Mouse (Mus musculus): ENCODE measurements around the gene Milr1. TPM values are rescaled to one million over a fixed set of nuclear protein-coding genes. Genes with fewer than 3 reads are reported as not detected.
"Not testable (repeated sequence)": the region's sequence is repeated elsewhere in the genome, so short reads cannot be mapped to it uniquely, and the experiment has no call there.

Gene Milr1
- polyA plus RNA-seq, 1 experiment from 2014 or later = 1.4 TPM

- ATAC-seq (ENCODE audit: low read depth) (no peak), DNase-seq (ENCODE audit: low spot score) (no peak)
- Histone ChIP-seq H3K27ac (replicated peaks; ENCODE audit: low read depth, low read length) (no peak overlapping the region), H3K9me3 (ENCODE audit: control insufficient read depth, low read length) (no peaks in the 10 kb centered on the region), H3K36me3 (ENCODE audit: control insufficient read depth, insufficient read depth, low read length) (peaks cover 70% of the 10 kb centered on the region), H3K4me3 (ENCODE audit: low read depth, low read length) (no peak overlapping the region), H3K4me1 (ENCODE audit: control insufficient read depth, insufficient read depth, low read length) (no peaks in the 10 kb centered on the region), H3K27me3 (replicated peaks; ENCODE audit: control insufficient read depth, insufficient read depth, low read length) (no peaks in the 10 kb centered on the region), H3K9ac (ENCODE audit: low read depth, low read length) (no peak overlapping the region), H3K4me2 (ENCODE audit: low read depth, low read length) (no peak overlapping the region)
- 93% methylated on average over 4 of the region's 4 CpGs for WGBS
These were observed 25.9 kb downstream of the Milr1 start for GRCm38 (mm10) chr11:106776960-106777359.

DNA sequence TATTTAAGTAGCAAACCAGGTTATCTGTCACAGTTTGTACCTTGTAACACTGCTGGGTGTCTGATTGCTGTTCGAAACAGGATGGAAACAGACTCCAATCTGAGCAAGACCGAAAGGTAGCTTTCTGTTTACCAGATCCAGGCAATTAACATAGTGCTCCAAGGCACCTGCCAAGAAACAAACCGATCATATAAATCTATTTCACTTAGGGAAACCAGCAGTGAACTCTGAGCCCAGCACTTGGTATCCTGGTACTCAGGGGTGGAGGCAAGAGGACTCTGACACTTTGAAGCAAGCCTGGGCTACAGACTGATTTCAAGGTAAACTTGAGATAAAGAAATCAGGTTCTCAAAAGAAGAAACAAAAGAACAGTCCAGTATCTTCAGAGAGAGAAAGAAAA lies 26.4 kb downstream of the Milr1 start:
- Histone ChIP-seq H3K27ac (replicated peaks; ENCODE audit: low read depth, low read length) (no peak overlapping the region), H3K4me1 (ENCODE audit: control insufficient read depth, insufficient read depth, low read length) (no peaks in the 10 kb centered on the region), H3K9me3 (ENCODE audit: control insufficient read depth, low read length) (no peaks in the 10 kb centered on the region), H3K4me2 (ENCODE audit: low read depth, low read length) (no peak overlapping the region), H3K27me3 (replicated peaks; ENCODE audit: control insufficient read depth, insufficient read depth, low read length) (no peaks in the 10 kb centered on the region), H3K4me3 (ENCODE audit: low read depth, low read length) (no peak overlapping the region), H3K36me3 (ENCODE audit: control insufficient read depth, insufficient read depth, low read length) (peaks cover 70% of the 10 kb centered on the region), H3K9ac (ENCODE audit: low read depth, low read length) (no peak overlapping the region)
- 92% methylated on average over 3 of the region's 3 CpGs for WGBS
- DNase-seq (ENCODE audit: low spot score) (no peak), ATAC-seq (ENCODE audit: low read depth) (no peak)

DNA sequence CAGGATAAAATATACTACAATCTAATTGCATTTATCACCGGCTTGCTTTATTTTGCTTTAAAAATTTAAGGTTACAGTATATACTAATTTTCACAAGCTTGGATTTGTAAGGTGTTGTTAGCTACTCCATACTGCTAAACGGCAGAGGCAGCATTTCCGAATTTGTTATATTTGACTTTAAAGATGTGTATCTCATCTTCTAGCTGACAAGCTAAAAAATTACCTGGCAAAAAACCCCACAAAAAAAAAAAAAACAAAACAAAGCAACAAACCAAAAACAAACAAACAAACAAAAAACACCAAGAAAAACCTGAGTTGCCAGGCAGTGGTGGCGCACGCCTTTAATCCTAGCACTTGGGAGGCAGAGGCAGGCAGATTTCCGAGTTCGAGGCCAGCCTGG lies 27.1 kb downstream of the Milr1 start:
- Histone ChIP-seq H3K36me3 (ENCODE audit: control insufficient read depth, insufficient read depth, low read length) (peaks cover 70% of the 10 kb centered on the region), H3K9me3 (ENCODE audit: control insufficient read depth, low read length) (no peaks in the 10 kb centered on the region), H3K4me3 (ENCODE audit: low read depth, low read length) (peak overlapping the region; percentile 87), H3K27me3 (replicated peaks; ENCODE audit: control insufficient read depth, insufficient read depth, low read length) (no peaks in the 10 kb centered on the region), H3K9ac (ENCODE audit: low read depth, low read length) (no peak overlapping the region), H3K4me1 (ENCODE audit: control insufficient read depth, insufficient read depth, low read length) (no peaks in the 10 kb centered on the region), H3K27ac (replicated peaks; ENCODE audit: low read depth, low read length) (no peak overlapping the region), H3K4me2 (ENCODE audit: low read depth, low read length) (peak overlapping the region; percentile 57)
- 90% methylated on average over 7 of the region's 7 CpGs for WGBS
- DNase-seq (ENCODE audit: low spot score) = no peak
- ATAC-seq (ENCODE audit: low read depth) = no peak

GRCm38 (mm10) chr11:106778589-106779387 lies 27.8 kb downstream of the Milr1 start:
- no peak for DNase-seq (ENCODE audit: low spot score)
- peak overlapping the region; percentile 99 for H3K27ac ChIP-seq (replicated peaks; ENCODE audit: low read depth, low read length)
- peak overlapping the region; percentile 57 for H3K4me2 ChIP-seq (ENCODE audit: low read depth, low read length)
- peak overlapping the region; percentile 87 for H3K4me3 ChIP-seq (ENCODE audit: low read depth, low read length)
- H3K9ac ChIP-seq (ENCODE audit: low read depth, low read length) = peak overlapping the region; percentile 90
- ATAC-seq (ENCODE audit: low read depth) = peak; percentile 80
- H3K9me3 ChIP-seq (ENCODE audit: control insufficient read depth, low read length) = no peaks in the 10 kb centered on the region
- no peaks in the 10 kb centered on the region for H3K4me1 ChIP-seq (ENCODE audit: control insufficient read depth, insufficient read depth, low read length)
- 1% methylated on average over 35 of the region's 39 CpGs for WGBS
- peaks cover 70% of the 10 kb centered on the region for H3K36me3 ChIP-seq (ENCODE audit: control insufficient read depth, insufficient read depth, low read length)
- no peaks in the 10 kb centered on the region for H3K27me3 ChIP-seq (replicated peaks; ENCODE audit: control insufficient read depth, insufficient read depth, low read length)

DNA sequence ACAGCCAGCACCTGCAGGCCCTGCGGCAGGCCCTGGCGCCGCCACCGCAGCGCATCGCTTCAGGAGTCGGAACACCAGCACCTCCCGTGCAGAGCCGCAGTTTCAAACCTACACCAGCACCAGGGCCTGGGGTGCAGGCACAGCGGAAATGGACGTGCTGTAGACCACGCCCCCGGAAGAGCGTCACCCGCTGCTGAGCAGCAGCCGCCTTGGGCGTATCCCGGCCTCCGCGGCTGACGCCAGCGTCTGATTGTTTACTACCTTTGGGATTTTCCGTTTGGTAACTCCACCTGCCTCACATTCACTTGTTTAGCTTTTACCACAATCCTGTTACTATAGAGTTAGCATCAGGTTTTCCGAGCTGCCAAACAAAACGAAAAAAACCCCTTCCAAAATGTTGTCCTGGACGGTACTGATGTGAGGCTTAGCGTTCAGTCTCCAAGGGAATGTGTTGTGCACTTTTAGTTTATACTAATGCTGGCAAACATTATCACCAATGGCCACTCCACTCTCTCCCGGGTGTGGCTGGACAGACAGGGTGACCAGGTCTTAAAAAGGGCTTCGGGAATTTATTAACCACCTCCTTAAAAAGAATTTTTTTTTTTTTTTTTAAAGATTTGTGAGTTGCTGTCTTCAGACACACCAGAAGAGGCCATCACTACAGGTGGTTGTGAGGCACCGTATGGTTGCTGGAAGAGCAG lies 28.5 kb downstream of the Milr1 start, which contains the start of gene Polg2:
Polg2 (minus strand) TSS at position 150 of the 701 bp plus-strand sequence.
- Histone ChIP-seq H3K9ac (ENCODE audit: low read depth, low read length) (peak within 1 kb of the TSS; percentile 90), H3K4me3 (ENCODE audit: low read depth, low read length) (peak within 1 kb of the TSS; percentile 87), H3K4me2 (ENCODE audit: low read depth, low read length) (peak within 1 kb of the TSS; percentile 57), H3K27ac (replicated peaks; ENCODE audit: low read depth, low read length) (peak within 1 kb of the TSS; percentile 99), H3K4me1 (ENCODE audit: control insufficient read depth, insufficient read depth, low read length) (no peaks in the 10 kb centered on the region), H3K27me3 (replicated peaks; ENCODE audit: control insufficient read depth, insufficient read depth, low read length) (no peaks in the 10 kb centered on the region), H3K36me3 (ENCODE audit: control insufficient read depth, insufficient read depth, low read length) (peaks cover 71% of the 10 kb centered on the region), H3K9me3 (ENCODE audit: control insufficient read depth, low read length) (no peaks in the 10 kb centered on the region)
- ATAC-seq (ENCODE audit: low read depth) = peak; percentile 98
- peak; percentile 98 for DNase-seq (ENCODE audit: low spot score)
- WGBS = 3% methylated on average over 16 of the region's 30 CpGs

GRCm38 (mm10) chr11:106780089-106780425 lies 29.0 kb downstream of the Milr1 start:
- Histone ChIP-seq H3K36me3 (ENCODE audit: control insufficient read depth, insufficient read depth, low read length) (peaks cover 71% of the 10 kb centered on the region), H3K4me3 (ENCODE audit: low read depth, low read length) (peak overlapping the region; percentile 87; the same call in 1 of the 2 replicates), H3K9me3 (ENCODE audit: control insufficient read depth, low read length) (no peaks in the 10 kb centered on the region), H3K27me3 (replicated peaks; ENCODE audit: control insufficient read depth, insufficient read depth, low read length) (no peaks in the 10 kb centered on the region), H3K9ac (ENCODE audit: low read depth, low read length) (no peak overlapping the region), H3K4me2 (ENCODE audit: low read depth, low read length) (peak overlapping the region; percentile 57), H3K4me1 (ENCODE audit: control insufficient read depth, insufficient read depth, low read length) (no peaks in the 10 kb centered on the region), H3K27ac (replicated peaks; ENCODE audit: low read depth, low read length) (peak overlapping the region; percentile 99; the same call in 1 of the 2 replicates)
- WGBS = 71% methylated on average over 4 of the region's 4 CpGs
- DNase-seq (ENCODE audit: low spot score) = no peak
- no peak for ATAC-seq (ENCODE audit: low read depth)

- 76% methylated on average over 6 of the region's 6 CpGs for WGBS
- DNase-seq (ENCODE audit: low spot score) (no peak), ATAC-seq (ENCODE audit: low read depth) (no peak)
- Histone ChIP-seq H3K27me3 (replicated peaks; ENCODE audit: control insufficient read depth, insufficient read depth, low read length) (no peaks in the 10 kb centered on the region), H3K4me3 (ENCODE audit: low read depth, low read length) (no peak overlapping the region), H3K9me3 (ENCODE audit: control insufficient read depth, low read length) (no peaks in the 10 kb centered on the region), H3K27ac (replicated peaks; ENCODE audit: low read depth, low read length) (peak overlapping the region; percentile 99), H3K4me2 (ENCODE audit: low read depth, low read length) (peak overlapping the region; percentile 57; the same call in 1 of the 2 replicates), H3K9ac (ENCODE audit: low read depth, low read length) (no peak overlapping the region), H3K4me1 (ENCODE audit: control insufficient read depth, insufficient read depth, low read length) (no peaks in the 10 kb centered on the region; the same call in 1 of the 2 replicates), H3K36me3 (ENCODE audit: control insufficient read depth, insufficient read depth, low read length) (peaks cover 71% of the 10 kb centered on the region)
These were observed 29.7 kb downstream of the Milr1 start for GRCm38 (mm10) chr11:106780590-106781220.

- not testable (repeated sequence) for H3K9me3 ChIP-seq (ENCODE audit: control insufficient read depth, low read length); H3K27me3 ChIP-seq (replicated peaks; ENCODE audit: control insufficient read depth, insufficient read depth, low read length); H3K4me2 ChIP-seq (ENCODE audit: low read depth, low read length); DNase-seq (ENCODE audit: low spot score); ATAC-seq (ENCODE audit: low read depth); H3K9ac ChIP-seq (ENCODE audit: low read depth, low read length); H3K27ac ChIP-seq (replicated peaks; ENCODE audit: low read depth, low read length); H3K4me3 ChIP-seq (ENCODE audit: low read depth, low read length); H3K4me1 ChIP-seq (ENCODE audit: control insufficient read depth, insufficient read depth, low read length)
- H3K36me3 ChIP-seq (ENCODE audit: control insufficient read depth, insufficient read depth, low read length) = peaks cover 74% of the 10 kb centered on the region
- 92% methylated on average over 7 of the region's 7 CpGs for WGBS
These were observed 31.2 kb downstream of the Milr1 start for GRCm38 (mm10) chr11:106782271-106782670.
